Mouse (Mus musculus): ENCODE measurements around the gene Kcnma1. TPM values are rescaled to one million over a fixed set of nuclear protein-coding genes. Genes with fewer than 3 reads are reported as not detected.

Kcnma1 gene
- total RNA-seq, 2 experiments from 2014 or later: not detected

DNA sequence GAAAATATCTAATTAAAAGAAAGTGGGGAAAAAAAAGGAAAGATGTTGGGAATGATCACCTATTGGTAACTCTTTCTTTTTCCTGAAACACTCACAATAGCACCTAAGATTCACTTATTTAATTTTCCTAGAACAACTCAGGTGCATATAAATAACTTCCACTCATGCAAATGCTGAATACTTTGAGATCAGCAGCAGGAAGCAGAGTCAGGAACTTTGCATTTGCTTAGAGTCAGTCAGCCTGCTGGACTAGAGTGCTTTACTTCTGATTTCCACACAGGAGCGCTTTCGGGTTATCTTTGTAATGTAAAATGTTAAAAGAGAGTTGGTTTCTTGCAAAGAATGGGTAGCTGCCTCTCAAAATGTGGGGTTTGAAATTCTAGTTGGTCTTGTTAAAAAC, 451.1 kb downstream of the Kcnma1 start:
- no peak for ATAC-seq (replicated peaks; ENCODE audit: poor library complexity, severe bottlenecking)

DNA sequence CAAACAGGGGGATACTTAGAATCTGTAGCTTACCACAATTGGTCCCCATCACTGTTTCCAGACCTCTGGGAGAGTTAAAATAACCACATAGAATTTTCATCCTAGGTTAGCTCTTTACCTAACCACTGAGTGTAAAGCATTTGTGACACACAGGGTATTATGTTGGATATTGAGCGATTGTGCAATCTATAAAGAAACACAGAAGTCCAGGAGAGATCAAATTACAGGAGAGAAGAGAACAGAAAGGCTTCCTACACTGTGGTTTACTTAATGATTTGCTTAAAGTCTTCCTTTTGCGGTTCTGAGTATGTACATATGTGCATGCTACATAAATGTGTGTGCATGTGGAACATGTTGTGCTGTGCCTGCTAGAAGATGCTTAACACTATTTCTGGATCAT, 458.6 kb downstream of the Kcnma1 start:
- ATAC-seq (replicated peaks; ENCODE audit: poor library complexity, severe bottlenecking): no peak

DNA sequence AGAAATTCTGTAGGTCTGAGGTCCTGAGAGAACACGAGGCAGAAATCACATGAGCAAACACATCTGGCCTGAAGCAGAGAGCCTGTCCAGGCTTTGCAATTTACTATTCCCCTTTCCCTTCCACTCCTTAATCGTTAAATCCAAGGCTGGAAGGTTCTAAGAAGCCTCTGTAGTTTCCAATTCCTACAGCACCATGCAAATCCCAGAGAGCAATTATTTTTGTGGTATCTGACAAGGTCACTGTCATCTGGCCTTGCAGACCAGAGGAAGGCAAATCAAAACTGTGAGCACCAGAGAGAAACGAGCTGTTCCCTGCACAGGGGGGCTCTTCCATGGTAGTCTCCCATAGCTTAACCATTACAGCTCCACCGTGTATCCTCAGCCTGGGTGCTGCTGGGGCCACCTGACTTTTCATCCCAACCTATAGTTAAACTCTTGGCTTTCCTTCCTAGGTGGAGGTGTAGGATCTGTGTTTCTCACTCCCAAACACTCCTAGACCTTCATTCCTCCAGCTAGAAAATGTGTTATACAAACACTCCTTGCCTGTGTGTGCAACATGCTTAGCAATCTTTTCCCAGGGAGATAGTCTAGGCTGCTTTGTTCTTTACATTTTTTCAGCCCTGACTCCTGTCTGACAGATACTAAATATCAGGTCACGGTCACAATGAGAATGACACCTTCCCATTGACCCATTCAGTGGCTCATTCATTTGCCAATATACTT, 461.9 kb downstream of the Kcnma1 start:
- ATAC-seq (replicated peaks; ENCODE audit: poor library complexity, severe bottlenecking): no peak

DNA sequence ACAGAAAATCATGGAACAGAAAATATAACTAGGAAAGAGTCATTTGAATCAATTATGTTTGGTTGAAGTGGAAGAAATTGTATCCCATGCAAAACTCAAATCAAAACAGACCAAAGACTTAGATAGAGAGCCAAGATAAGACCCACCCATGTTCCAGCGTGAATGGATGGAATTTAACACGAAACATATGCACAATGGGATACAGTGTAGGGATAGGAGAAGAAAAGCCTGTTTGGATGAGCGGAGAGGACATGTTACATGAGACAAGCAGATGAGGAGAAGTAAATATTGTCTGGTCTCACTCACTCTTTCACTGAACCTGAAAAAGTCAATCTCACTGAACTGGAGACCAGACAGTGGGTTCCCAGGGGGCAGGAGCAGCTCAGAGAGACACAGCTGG, 463.8 kb downstream of the Kcnma1 start:
- no peak for ATAC-seq (replicated peaks; ENCODE audit: poor library complexity, severe bottlenecking)

DNA sequence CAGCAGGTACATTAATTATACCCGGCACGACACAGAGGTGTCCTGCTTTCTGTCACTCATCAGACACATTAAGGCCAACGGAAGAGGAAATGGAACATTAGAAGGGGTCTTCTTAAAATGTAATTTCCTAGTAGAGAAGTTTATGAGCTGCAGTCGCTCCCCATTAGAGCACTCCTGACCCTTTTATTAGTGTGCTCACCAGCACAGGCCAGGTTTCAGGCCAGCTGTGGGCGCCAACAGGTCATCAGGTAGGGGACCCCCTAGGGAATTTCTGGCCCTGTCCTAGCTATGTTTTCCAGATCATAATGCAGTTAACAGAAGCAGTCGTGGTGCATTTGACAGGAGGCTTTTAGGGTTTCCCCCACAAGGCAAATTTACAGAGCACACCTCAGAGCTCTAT, 472.2 kb downstream of the Kcnma1 start:
- ATAC-seq (replicated peaks; ENCODE audit: poor library complexity, severe bottlenecking): no peak

DNA sequence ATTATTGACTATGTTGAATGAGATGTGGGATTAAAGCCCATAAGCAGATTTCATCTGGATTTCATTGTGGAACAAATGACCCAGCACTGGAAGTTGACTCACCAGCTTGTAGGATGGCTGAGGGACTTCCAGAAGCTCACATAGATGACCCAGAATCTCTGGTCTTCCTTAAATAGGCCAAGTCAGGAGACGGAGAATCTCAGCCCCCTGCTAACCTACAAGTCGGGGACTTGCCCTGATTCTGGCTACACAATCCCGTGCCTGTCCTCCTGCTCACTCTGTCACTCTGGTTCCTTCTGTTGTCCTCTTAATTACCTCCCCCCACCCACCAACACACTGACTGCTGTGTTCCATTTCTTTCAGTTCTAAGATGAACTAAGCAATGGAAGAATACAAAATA, 474.7 kb downstream of the Kcnma1 start:
- no peak for ATAC-seq (replicated peaks; ENCODE audit: poor library complexity, severe bottlenecking)

DNA sequence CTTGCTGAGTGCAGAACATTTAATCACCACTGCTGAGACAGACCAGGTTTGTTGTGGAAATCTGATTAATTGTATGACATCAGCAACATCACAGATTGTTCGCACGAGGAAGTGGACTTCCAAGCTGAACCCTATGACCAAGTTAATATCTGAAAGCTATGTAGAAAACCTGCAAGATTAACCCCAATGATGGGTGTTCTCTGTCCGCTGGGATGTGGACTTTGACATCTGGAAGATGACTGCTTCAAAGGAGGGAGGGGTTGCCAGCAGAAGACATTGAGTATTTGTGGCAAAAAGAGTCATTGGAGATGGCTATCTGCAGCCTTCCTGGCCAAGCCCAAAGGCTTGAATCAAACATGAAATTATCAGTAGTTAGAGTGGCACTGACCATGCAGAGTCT, 480.9 kb downstream of the Kcnma1 start:
- no peak for ATAC-seq (replicated peaks; ENCODE audit: poor library complexity, severe bottlenecking)

DNA sequence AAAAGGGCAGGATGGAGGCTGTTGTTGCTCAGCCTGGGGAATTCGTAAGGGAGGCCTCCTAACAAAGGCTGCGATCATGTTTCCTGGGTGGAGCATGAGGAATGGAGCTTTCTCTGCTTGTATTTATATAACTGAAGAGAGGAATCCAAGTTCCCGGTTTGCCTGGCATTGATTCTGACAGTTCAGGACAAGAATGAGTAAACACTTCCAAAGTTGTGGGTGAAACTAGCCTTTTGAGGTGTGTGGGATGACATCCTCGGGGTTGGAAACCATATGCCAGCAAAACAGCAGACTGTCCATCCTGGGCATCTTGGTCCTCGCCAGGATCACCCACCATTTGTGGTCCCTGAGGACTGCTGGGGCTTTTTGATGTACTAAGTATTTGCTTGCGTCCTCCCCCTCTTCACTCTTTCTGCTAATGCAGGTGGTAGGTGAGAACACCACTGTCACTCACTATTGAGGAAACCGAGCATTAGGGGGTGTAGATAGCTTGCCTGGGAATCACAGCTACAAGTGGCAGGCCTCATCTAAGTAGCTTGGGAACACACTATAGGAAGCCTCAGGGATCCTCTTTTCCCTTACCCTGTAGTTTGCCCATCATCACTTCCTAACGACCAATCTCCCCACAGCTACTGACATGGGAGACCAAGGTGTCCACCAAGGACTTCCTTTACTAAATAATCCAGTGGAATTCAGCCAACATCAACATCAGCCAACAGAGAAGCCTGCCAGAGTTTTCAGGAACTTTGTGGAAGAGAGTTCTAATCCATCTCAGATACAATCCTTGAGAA, 482.4 kb downstream of the Kcnma1 start:
- no peak for ATAC-seq (replicated peaks; ENCODE audit: poor library complexity, severe bottlenecking)

DNA sequence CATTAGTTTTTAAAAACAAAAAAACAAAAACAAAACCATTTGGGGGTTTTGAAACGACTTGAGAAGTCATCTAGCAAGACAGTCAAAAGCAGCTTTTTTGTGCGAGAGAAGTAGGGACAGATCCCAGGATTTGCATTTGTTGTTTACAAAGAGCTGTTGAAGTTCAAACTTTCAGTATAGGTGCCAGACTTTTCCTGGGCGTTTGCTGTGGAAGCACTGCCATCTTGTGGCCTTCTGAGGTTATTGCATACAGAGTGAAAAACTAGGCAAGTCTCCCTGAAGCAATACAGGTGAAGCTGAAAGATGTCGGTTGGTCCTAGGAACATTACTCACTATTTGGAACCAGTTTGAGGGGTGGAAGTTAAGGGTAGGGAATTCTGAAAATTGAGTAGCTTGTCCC, 484.6 kb downstream of the Kcnma1 start:
- ATAC-seq (replicated peaks; ENCODE audit: poor library complexity, severe bottlenecking): peak; percentile 52

DNA sequence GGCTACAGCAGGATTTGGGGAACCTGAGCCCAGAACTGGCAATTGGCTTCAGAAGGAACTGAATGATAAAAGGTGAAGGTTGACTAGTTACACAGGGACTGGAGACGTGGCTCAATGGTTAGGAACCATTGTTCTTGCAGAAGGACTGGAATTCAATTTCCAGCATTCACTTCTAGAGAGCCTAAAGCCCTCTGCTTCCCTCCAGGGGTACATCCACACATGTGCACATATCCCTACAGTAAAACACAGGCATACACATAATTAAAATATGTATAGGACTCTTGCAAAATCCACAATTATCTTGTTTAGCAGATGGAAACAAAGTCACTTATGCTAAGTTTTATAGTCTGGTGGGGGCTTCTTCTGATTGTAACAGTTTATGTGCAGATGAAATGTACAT, 485.1 kb downstream of the Kcnma1 start:
- ATAC-seq (replicated peaks; ENCODE audit: poor library complexity, severe bottlenecking): no peak

DNA sequence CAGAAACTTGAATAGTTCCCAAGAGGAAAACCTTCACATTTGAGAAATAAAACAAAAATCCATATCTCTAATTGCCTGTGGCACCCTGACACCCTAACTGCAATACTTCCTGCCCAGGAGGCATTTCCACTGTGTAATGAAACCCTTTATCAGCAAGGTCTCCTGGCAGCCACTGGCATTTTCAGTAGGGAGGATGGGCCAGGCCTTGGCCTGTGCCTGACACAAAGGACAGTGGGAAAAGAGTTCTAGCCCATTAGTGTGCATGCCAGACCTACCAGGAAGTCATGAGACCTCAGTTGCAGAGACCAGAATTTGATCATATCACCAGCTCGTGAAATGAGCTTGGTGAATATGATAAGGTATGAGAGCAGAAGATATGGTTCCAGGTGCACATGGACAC, 488.4 kb downstream of the Kcnma1 start:
- ATAC-seq (replicated peaks; ENCODE audit: poor library complexity, severe bottlenecking): no peak

DNA sequence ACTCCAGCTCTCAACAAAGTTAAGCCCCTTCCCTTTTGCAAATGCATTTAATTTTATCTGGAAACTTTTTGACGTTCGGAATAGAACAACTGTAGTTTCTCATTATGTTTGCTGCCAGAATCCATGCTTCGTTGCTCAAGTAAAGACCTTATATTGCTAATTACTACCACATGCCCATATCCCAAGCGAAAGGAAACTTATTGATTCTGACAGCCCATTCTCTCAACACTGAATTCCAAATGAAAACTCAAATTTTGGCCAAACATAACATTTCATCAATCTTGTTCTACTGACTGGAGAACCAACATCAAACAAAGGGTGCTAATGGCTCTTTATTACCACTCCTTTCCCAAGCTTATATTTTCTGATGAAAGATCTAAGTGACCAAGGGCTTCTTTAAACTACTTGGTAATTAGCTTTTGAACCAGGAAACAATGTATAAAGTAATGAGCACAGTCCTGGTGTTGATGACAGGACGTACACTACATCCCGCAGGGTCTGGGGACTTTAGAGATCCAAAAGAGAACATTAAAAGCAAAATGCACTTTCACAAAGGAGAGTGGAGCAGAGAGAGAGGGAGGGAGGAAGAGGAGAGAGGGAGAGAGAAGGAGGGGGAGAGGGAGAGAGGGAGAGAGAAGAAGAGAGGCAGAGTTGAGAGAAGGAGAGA, 490.3 kb downstream of the Kcnma1 start:
- ATAC-seq (replicated peaks; ENCODE audit: poor library complexity, severe bottlenecking): no peak

DNA sequence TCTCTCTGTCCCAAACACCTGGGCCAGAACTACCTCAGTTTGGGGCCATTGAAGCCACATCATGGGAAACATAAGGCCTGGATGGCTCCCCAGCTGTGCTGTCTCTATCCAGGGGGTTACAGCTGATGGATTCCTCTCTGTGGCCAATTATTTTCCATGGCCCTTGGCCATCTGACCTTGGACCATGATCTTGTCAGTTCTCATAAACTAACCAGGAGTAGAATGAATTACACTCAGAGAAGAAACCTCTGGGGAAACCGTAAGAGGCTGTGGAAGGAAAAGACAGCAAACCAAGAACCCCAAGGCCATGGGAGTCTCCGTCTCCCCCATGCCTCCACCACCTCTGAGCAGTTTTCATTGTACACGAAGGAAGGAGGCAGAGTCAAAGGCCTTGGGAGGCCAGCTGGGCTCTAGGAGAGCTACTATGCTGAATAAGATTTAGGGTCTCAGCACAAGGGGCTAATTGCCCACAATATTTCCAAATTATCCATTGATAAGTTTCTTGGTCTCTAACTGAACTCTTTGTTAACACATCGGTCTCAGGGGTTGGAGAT, 491.6 kb downstream of the Kcnma1 start:
- no peak for ATAC-seq (replicated peaks; ENCODE audit: poor library complexity, severe bottlenecking)

DNA sequence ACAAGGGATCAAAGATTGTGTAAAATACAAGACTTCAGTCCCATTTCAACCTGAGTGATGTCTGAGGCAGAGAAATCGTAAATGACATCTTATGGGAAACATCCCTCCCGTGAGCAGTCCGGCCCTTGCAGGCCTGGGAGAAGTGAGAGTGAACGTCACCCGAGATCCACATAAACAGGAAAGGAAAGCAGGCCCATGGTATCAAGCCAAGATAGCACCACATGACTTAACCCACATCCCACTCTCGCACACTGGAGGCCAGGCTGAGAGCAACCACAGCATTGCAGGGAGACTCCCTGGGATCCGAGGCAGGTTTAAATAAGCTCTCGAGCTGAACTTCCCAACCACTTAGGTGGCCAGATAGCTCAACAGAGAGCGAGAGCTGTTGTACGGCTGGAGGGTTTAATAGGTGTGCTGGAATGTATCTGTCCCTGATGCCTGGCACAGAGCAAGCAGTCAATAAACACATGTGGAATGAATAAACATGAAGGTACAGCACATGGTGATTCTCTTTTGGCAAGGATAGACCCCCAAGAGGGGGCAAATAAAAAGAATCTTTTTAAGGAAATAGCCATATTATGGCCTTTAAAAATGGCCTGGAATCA, 493.1 kb downstream of the Kcnma1 start:
- ATAC-seq (replicated peaks; ENCODE audit: poor library complexity, severe bottlenecking): no peak

DNA sequence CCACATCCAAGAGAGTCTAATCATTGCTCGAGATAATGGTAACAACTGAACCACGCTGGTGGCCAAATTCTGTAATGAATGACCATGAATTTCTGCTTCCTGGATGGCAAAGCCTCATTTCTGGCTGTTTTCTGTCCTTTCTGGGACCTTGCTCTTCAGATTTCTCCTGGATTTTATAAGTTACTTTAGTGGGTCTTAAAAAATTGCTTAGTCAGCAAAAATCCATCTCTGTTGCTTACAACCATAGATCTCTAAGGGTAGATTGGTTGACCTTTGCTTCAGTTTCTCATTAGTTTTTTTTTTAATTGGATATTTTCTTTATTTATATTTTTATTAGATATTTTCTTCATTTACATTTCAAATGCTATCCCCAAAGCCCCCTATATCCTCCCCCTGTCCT, 496.9 kb downstream of the Kcnma1 start:
- no peak for ATAC-seq (replicated peaks; ENCODE audit: poor library complexity, severe bottlenecking)

DNA sequence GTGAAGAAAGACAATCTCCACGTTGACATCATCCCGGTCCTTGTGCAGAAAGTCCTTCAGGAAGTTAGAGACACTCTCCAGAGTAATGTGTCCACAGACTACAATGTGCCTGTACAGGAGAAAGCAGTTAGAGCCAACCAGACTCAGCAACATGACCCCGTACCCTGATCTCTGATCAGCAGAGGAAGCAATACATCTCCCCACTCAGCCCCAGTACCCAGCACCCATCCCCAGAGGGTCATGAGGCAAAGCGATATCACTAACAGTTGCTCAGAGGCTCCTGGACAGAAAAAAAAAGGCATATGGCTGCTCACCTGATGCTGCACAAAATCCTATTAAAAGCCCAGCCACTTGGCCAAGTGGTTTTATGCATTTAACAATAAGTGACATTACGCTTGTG, 504.5 kb downstream of the Kcnma1 start:
- ATAC-seq (replicated peaks; ENCODE audit: poor library complexity, severe bottlenecking): no peak

DNA sequence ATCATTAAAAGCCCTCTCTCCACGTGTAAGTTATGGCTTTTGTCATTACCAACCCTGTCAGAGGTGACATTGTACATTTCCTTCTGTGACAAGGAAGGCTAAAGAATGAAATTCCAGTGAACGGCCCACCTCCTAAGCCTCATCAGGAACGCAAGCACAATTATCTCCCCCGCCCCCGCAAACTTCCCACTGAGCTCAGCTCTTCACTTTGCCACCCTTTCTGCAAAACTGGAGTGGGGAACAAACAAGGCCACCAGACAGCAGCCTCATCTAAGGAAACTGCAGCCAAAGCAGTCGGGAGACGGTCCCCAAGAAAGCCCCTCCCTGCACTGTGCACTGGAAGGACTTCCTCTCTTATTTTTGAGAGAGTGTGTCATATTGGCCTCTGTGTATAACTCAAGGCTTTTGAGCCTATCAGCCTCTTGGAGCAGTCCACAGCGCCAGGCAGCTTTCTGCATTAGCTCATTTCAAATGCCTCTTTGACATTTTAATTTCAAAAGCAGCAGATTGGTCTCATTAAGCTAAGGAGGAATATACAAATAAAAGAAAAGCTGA, 512.0 kb downstream of the Kcnma1 start:
- no peak for ATAC-seq (replicated peaks; ENCODE audit: poor library complexity, severe bottlenecking)

DNA sequence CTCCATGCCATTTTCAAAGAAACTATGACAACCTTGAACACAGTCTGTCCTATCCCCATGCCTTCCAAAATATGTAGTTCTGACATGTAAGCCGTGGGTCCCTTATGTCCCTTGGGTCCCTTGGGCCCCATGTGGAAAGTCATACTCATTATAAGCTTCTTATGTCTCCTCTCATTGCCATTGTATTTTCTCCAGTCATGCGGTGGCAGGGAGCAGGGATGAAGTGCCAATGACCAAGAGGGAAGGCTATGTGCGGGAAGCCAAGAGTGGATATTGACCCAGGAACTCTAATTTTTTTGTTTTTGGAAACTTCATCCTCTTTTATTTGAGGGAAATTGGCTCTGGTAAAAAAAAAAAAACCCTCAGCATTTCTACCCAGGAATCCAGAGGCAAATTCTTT, 517.5 kb downstream of the Kcnma1 start:
- ATAC-seq (replicated peaks; ENCODE audit: poor library complexity, severe bottlenecking): no peak

DNA sequence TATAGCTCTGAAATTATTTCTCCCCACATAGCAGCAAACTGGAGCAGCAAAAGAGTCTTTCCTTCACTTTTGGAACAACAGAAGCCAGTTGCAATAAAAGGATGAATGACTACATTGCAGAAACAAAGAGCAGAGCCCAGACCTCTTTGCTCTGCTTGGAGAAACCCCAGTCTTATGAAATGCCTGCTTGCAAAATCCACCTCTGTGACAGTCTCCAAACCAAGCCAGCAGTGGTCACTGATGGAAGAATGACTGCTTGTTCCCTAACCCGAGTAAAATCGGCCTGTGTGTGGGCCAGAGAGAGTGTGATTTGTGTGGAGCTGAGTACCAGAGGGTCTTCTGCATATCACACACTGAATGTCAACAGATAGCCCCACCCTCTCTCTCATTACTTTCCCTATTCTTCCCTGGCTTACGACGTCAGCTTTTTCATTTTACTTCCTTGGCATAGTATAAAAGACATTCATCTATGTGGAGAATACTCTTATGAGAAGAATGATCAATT, 518.0 kb downstream of the Kcnma1 start:
- no peak for ATAC-seq (replicated peaks; ENCODE audit: poor library complexity, severe bottlenecking)

DNA sequence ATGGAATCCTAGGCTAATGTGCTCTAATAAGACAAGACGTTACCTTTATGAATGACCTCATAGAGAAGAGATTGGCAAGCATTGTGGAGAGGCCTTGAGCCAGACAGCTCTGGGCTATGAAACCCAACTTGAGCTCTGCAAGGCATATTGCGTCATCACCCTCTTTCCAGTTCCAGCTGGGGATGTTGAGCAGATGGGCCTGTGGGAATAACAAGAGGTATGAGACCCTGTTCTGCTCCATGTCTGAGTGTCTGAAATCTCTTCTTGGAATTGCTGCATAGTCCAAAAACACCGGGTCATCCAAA, 519.8 kb downstream of the Kcnma1 start:
- ATAC-seq (replicated peaks; ENCODE audit: poor library complexity, severe bottlenecking): no peak
